Mouse (Mus musculus): ENCODE data around the gene Mrpl50. TPM values are rescaled to one million over a fixed set of nuclear protein-coding genes. Genes with fewer than 3 reads are reported as not detected.
A peak's percentile ranks its signal among the peaks of the same experiment; 100 is the strongest.
"Not testable (repeated sequence)": the region's sequence is repeated elsewhere in the genome, so short reads cannot be mapped to it uniquely, and the experiment has no call there.

Mrpl50 gene
- polyA plus RNA-seq, 1 experiment, result 0.29 TPM

DNA sequence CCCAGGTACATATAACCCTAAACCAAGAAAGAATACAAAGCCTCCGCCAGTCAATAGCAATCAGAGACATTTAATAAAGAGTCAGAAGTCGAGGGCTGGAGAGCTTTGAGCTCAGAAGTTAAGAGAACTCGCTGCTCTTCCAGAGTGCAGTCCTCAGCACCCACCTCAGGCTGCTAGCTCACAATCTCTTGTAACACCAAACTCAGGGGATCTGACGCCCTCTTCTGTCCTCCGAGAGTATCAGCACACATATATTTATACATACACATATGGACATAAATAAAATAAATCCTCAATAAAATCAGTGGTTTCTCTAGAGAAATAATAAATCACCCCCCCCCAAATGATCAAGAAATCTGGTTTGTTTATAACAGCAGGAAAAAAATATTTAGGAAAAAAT lies 1.4 kb downstream of the Mrpl50 start:
- TF ChIP-seq GATA1 (IDR thresholded peaks at IDR 0.05; ENCODE audit: low read length), result no peak
- TF ChIP-seq TAL1 (IDR thresholded peaks at IDR 0.05; ENCODE audit: low read length), result no peak
- peak overlapping the region; percentile 66 for H3K4me3 ChIP-seq (replicated peaks)
- peaks cover 31% of the 10 kb centered on the region for H3K36me3 ChIP-seq (ENCODE audit: control insufficient read depth)
- no peaks in the 10 kb centered on the region for H3K9me3 ChIP-seq (ENCODE audit: control insufficient read depth, low read length)
- peaks cover 36% of the 10 kb centered on the region for H3K4me1 ChIP-seq (ENCODE audit: control insufficient read depth)
- no peaks in the 10 kb centered on the region for H3K27me3 ChIP-seq (ENCODE audit: control insufficient read depth)

DNA sequence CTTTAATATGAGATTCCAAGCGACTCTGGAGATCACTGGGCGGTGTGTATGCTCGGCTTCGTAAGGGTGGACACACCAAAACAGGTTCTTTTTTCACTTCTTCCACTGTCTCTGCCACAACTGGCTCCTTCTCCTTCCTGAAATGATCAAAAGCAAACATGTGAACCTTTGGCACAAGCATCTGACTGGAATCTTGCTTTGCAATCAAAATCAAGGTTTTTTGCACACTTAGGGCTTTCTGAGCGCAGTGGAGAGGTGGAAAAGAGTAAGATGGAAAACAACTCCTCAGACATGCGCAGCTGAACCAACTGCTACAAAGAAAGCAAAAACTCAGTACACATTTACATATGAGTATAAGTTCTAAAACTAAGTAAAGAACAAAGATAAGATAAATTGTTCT lies 6.5 kb downstream of the Mrpl50 start:
- Histone ChIP-seq H3K27me3 (ENCODE audit: control insufficient read depth) (no peaks in the 10 kb centered on the region), H3K4me3 (replicated peaks) (no peak overlapping the region), H3K36me3 (ENCODE audit: control insufficient read depth) (peaks cover 56% of the 10 kb centered on the region), H3K4me1 (ENCODE audit: control insufficient read depth) (peaks cover 19% of the 10 kb centered on the region), H3K9me3 (ENCODE audit: control insufficient read depth, low read length) (no peaks in the 10 kb centered on the region)
- TF ChIP-seq TAL1 (IDR thresholded peaks at IDR 0.05; ENCODE audit: low read length) (no peak), GATA1 (IDR thresholded peaks at IDR 0.05; ENCODE audit: low read length) (no peak)

DNA sequence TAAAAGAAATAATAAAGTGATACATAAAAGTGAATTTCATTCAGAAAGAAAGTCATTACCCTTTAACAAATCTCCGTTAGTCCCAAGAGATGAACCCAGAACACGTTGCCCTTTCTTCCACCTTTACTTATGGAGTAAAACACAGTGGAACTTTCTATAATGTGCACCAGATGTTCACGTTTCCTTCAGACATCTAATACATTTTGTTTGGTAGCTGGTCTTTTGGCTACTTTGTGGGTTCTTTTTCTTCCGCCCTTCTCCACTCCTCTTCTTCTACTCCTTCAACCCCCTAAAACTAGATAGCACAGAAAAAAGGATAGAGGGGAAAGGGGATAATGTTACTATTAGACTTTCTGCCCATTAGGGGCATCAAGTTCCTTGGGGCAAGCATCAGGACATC lies 8.3 kb downstream of the Mrpl50 start:
- Histone ChIP-seq H3K4me3 (replicated peaks) (no peak overlapping the region), H3K9me3 (ENCODE audit: control insufficient read depth, low read length) (no peaks in the 10 kb centered on the region), H3K4me1 (ENCODE audit: control insufficient read depth) (peaks cover 7% of the 10 kb centered on the region), H3K27me3 (ENCODE audit: control insufficient read depth) (no peaks in the 10 kb centered on the region), H3K36me3 (ENCODE audit: control insufficient read depth) (peaks cover 44% of the 10 kb centered on the region)
- no peak for TF ChIP-seq TAL1 (IDR thresholded peaks at IDR 0.05; ENCODE audit: low read length)
- no peak for TF ChIP-seq GATA1 (IDR thresholded peaks at IDR 0.05; ENCODE audit: low read length)

DNA sequence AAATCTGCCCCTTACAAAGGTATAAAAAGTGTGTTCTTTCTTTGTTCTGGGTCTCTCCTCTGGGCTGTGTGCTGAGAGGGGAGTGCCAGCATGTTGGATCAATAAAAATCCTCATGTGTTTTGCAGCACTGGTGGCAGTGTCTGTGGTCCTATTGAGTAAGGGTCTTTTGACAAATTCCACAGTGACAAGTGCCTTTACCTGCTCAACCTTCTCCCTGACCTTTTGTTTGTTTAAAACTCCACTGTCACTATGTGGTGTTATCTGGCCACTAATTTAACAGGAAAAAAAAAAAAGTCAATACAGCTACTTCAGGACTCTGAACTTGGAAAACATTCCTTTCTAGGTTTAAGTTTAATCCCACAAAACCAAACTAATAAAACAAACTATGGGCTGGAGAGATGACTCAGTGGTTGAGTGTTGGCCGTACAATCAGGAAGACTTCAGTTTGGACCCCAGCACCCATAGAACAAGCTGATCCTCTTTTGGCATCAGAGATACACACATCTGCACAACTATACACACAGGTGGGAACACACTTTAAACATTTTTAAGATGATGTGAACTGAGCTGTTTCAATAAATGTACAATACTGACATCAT lies 10.6 kb downstream of the Mrpl50 start:
- H3K4me1 ChIP-seq (ENCODE audit: control insufficient read depth); H3K9me3 ChIP-seq (ENCODE audit: control insufficient read depth, low read length); H3K4me3 ChIP-seq (replicated peaks); H3K27me3 ChIP-seq (ENCODE audit: control insufficient read depth): not testable (repeated sequence)
- peaks cover 35% of the 10 kb centered on the region for H3K36me3 ChIP-seq (ENCODE audit: control insufficient read depth)

DNA sequence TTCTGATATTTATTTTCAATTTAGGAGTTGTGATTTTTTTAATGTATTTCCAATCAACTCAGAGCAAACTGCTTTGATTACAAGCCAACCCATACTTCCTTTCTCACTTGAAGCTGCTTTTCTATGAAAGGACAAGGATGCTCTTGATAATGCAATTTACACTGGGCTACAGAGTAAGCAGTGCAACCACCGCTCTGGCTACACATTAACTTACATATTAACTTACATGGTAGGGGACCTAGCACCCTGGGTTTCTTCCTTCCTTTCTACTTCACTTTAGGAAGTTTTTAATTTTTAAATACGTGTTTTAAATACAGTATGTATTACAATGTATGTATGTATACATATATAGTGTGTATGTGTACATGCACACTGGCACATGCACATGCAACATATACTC lies 11.7 kb downstream of the Mrpl50 start:
- Histone ChIP-seq H3K36me3 (ENCODE audit: control insufficient read depth) (peaks cover 25% of the 10 kb centered on the region), H3K4me1 (ENCODE audit: control insufficient read depth) (no peaks in the 10 kb centered on the region), H3K27me3 (ENCODE audit: control insufficient read depth) (no peaks in the 10 kb centered on the region), H3K4me3 (replicated peaks) (no peak overlapping the region), H3K9me3 (ENCODE audit: control insufficient read depth, low read length) (no peaks in the 10 kb centered on the region)
- TF ChIP-seq GATA1 (IDR thresholded peaks at IDR 0.05; ENCODE audit: low read length) (no peak), TAL1 (IDR thresholded peaks at IDR 0.05; ENCODE audit: low read length) (no peak)

DNA sequence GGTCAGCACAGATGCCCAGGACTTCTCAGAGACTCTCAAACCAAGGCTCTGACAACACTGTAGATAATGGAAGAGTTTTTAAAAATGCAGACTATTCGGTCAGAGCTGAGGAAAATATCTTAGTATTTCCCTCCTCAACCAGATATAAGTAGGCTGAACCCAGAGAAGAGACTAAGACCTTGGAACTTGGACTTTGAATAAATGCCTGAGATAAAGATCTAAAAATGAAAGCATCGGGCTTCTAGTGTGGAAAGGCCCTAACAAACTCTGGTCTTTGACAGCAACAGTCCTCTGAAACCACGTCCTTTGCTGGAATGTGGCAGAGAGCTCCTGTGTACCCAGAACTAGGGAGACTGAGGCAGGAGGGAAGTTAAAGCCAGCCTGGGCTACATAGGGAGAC lies 14.5 kb downstream of the Mrpl50 start, which contains the start of gene Baat:
TSS of gene Baat (minus strand) at position 172 of the 400 bp plus-strand sequence.
- peaks cover under 1% of the 10 kb centered on the region for H3K36me3 ChIP-seq (ENCODE audit: control insufficient read depth)
- TF ChIP-seq GATA1 (IDR thresholded peaks at IDR 0.05; ENCODE audit: low read length), result no peak
- TF ChIP-seq TAL1 (IDR thresholded peaks at IDR 0.05; ENCODE audit: low read length), result no peak
- H3K9me3 ChIP-seq (ENCODE audit: control insufficient read depth, low read length), result no peaks in the 10 kb centered on the region
- H3K4me1 ChIP-seq (ENCODE audit: control insufficient read depth), result no peaks in the 10 kb centered on the region
- H3K27me3 ChIP-seq (ENCODE audit: control insufficient read depth), result no peaks in the 10 kb centered on the region
- no peak within 1 kb of the TSS for H3K4me3 ChIP-seq (replicated peaks)

DNA sequence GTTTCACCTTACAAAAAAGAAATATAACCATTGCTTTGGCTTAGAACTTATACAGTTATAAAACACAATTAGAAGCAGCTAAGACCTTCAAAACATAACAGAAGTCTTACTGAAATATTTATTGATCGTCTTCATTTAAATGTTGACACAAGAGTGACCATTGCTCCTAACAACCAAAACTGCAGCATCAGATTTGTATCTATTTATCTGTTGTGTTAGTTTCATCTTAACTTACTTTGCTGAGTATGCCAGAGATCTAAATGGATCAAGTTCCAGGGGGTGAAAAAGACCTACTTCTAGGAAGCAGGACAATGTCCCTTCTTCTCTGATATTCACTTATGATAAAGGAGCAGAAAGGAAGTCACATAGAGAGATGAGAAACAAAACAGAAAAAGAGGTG lies 17.3 kb downstream of the Mrpl50 start:
- no peaks in the 10 kb centered on the region for H3K27me3 ChIP-seq (ENCODE audit: control insufficient read depth)
- H3K4me3 ChIP-seq (replicated peaks), result no peak overlapping the region
- H3K9me3 ChIP-seq (ENCODE audit: control insufficient read depth, low read length), result no peaks in the 10 kb centered on the region
- no peaks in the 10 kb centered on the region for H3K36me3 ChIP-seq (ENCODE audit: control insufficient read depth)
- no peaks in the 10 kb centered on the region for H3K4me1 ChIP-seq (ENCODE audit: control insufficient read depth)
- TF ChIP-seq GATA1 (IDR thresholded peaks at IDR 0.05; ENCODE audit: low read length) (no peak), TAL1 (IDR thresholded peaks at IDR 0.05; ENCODE audit: low read length) (no peak)

DNA sequence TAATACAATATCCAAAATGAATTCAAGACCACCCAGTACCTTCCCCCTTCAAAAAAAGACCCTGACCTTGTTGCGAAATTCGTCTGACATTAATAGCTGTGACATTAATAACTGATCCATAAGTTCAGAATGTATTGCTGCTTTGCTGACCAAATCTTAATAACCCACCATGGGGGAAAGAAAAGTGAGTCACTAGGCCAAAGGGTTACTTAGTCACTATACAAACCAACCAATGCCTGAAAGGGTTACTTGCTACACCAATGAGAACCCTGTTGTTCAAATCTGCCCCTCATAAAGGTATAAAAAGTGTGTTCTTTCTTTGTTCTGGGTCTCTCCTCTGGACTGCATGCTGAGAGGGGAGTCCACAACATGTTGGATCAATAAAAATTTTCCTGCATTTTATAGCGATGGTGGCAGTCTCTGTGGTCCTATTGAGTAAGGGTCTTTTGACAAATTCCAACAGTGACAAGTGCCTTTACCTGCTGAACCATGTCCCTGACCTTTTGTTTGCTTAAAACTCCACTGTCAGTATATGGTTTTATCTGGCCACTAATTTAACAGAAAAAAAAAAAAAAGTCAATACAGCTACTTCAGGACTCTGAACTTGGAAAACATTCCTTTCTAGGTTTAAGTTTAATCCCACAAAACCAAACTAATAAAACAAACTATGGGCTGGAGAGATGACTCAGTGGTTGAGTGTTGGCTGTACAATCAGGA lies 34.8 kb downstream of the Mrpl50 start:
- H3K4me1 ChIP-seq (ENCODE audit: control insufficient read depth), result peaks cover 12% of the 10 kb centered on the region
- H3K36me3 ChIP-seq (ENCODE audit: control insufficient read depth); H3K27me3 ChIP-seq (ENCODE audit: control insufficient read depth); H3K9me3 ChIP-seq (ENCODE audit: control insufficient read depth, low read length); H3K4me3 ChIP-seq (replicated peaks): not testable (repeated sequence)

DNA sequence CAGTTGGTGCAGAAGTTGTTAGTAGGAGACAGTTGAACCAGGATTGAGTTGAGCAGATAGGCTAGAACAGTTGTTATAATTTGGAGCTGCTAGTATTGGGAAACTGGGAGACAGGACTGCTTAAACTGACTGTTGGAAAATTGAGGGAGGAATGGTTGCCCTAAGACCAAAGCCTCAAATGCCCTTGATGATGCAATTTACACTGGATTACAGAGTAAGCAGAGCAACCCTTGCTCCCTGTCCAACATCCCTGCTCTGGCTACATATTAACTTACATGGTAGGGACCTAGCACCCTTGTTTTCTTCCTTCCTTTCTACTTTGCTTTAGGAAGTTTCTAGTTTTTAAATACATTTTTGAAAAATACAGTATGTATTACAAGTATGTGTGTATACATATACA lies 35.5 kb downstream of the Mrpl50 start:
- H3K36me3 ChIP-seq (ENCODE audit: control insufficient read depth), result no peaks in the 10 kb centered on the region; the same call in 1 of the 2 replicates
- H3K4me1 ChIP-seq (ENCODE audit: control insufficient read depth), result peaks cover 19% of the 10 kb centered on the region
- H3K4me3 ChIP-seq (replicated peaks), result no peak overlapping the region
- H3K9me3 ChIP-seq (ENCODE audit: control insufficient read depth, low read length), result no peaks in the 10 kb centered on the region
- no peaks in the 10 kb centered on the region for H3K27me3 ChIP-seq (ENCODE audit: control insufficient read depth)
- TF ChIP-seq GATA1 (IDR thresholded peaks at IDR 0.05; ENCODE audit: low read length) (no peak), TAL1 (IDR thresholded peaks at IDR 0.05; ENCODE audit: low read length) (no peak)

DNA sequence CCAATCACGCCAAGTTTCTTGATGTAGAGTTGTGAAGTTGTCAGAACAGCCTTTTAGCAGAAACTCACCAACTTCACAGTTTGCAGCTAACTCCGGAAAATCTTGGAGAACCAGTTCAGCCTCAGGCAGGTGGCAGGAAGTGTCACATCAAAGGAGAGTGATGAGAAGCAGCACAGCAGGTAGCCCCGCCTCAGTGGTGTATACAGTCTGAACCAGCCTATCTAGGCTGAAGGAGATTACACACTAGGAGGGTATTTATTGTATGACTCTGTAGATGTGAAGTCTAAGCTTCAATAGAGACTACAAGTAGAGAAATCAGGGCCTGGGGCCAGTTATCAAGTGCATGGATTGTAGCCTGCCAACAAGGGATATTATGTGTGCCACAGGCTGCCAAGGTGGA lies 40.0 kb downstream of the Mrpl50 start:
- Histone ChIP-seq H3K9me3 (ENCODE audit: control insufficient read depth, low read length) (no peaks in the 10 kb centered on the region), H3K27me3 (ENCODE audit: control insufficient read depth) (no peaks in the 10 kb centered on the region), H3K4me3 (replicated peaks) (no peak overlapping the region), H3K36me3 (ENCODE audit: control insufficient read depth) (no peaks in the 10 kb centered on the region; the same call in 1 of the 2 replicates), H3K4me1 (ENCODE audit: control insufficient read depth) (peaks cover 49% of the 10 kb centered on the region)
- TF ChIP-seq GATA1 (IDR thresholded peaks at IDR 0.05; ENCODE audit: low read length) (no peak), TAL1 (IDR thresholded peaks at IDR 0.05; ENCODE audit: low read length) (no peak)
